Mouse (Mus musculus) kidney, adult 2 months (tissue): ENCODE measurements at regions not wholly inside any gene's neighbourhood (a gene's known extent, or its start where the extent isn't known, plus 50 kb on each side); places are given as distances from the start of the nearest gene placed in this dataset.

Source experiments
- CTCF ChIP-seq: fragments of 200-500 bp; conservative IDR thresholded peaks from 2 replicates; pipeline ENCODE4 v1.5.1; 2011; ENCODE audit warnings: low read depth, mild to moderate bottlenecking, control low read depth, low read length, moderate library complexity, mixed read lengths; ENCODE audit not compliant: insufficient read depth, insufficient read length
- POLR2A ChIP-seq: fragments of 200-500 bp; IDR thresholded peaks from one replicate; pipeline ENCODE4 v1.6.1; 2011; ENCODE audit warnings: low read depth, low read length, control low read depth

- TF ChIP-seq CTCF = no peak
- TF ChIP-seq POLR2A = no peak
Observed at GRCm38 (mm10) chr19:25975202-25975601, 303.0 kb downstream of the Dmrt2 start.
